Mouse (Mus musculus) ES-E14 (cell line): ENCODE measurements around the gene Rraga.

ENCODE experiments used
- CHD2 ChIP-seq: IDR thresholded peaks from 2 replicates; pipeline ENCODE4 v1.6.1; 2014; ENCODE audit warnings: mild to moderate bottlenecking, low read depth, low read length, inconsistent platforms
- HCFC1 ChIP-seq: IDR thresholded peaks from 2 replicates; pipeline ENCODE4 v1.6.1; 2012; ENCODE audit warnings: low read length, inconsistent platforms, borderline replicate concordance; ENCODE audit not compliant: insufficient read depth
- MAFK ChIP-seq: IDR thresholded peaks from 2 replicates; pipeline ENCODE4 v1.6.1; 2014; ENCODE audit warnings: mild to moderate bottlenecking, low read depth, low read length, inconsistent platforms; ENCODE audit not compliant: insufficient read depth
- ZC3H11A ChIP-seq: IDR thresholded peaks from 2 replicates; pipeline ENCODE4 v1.6.1; 2012; ENCODE audit warnings: low read depth, mild to moderate bottlenecking, inconsistent platforms, low read length, borderline replicate concordance
- ZNF384 ChIP-seq: IDR thresholded peaks from 2 replicates; pipeline ENCODE4 v1.6.1; 2012; ENCODE audit warnings: low read depth, low read length, inconsistent platforms

GRCm38 (mm10) chr4:86622116-86622515 is 46.6 kb downstream of the Rraga start:
- no peak for TF ChIP-seq MAFK
- TF ChIP-seq CHD2: no peak
- no peak for TF ChIP-seq HCFC1
- TF ChIP-seq ZNF384: no peak
- no peak for TF ChIP-seq ZC3H11A
